Mouse (Mus musculus): ENCODE measurements at regions not wholly inside any gene's neighbourhood (a gene's known extent, or its start where the extent isn't known, plus 50 kb on each side); places are given as distances from the start of the nearest gene placed in this dataset.
"Not testable (repeated sequence)": the region's sequence is repeated elsewhere in the genome, so short reads cannot be mapped to it uniquely, and the experiment has no call there.

GRCm38 (mm10) chr4:4335216-4335615 lies 257.9 kb upstream of the Sdr16c6 start:
- DNase-seq (ENCODE audit: low spot score): no peak

DNA sequence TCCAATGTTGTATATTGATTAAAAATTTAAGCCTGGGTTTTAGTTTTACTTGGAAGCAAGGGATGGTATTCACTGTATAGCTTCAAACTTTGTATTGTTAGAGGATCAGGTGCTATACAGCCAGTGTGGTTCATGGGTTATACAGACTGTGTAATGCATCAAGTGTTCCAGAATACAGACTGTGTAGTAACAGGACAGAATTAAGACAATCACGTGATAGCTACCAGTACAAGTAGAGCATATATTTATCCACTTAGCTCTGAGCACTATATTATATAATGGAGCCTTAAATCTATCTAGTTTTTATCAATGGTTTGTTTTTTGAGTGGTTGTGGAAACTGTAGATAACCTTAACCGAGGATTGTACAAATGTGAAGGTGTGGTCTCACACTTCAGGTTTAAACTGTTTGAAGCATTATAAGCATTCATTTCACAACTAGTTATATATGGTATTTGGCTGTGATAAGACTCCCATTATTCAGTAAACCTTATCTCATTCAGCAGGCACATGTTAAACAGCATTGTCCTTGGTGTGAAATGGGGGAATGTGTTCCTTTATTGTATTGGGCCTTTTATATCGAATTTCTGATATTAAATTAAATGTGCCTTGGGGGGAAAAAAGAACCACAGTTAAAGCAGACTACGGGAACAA lies 256.3 kb upstream of the Sdr16c6 start:
- no peak for DNase-seq (ENCODE audit: low spot score)

GRCm38 (mm10) chr4:4331105-4331504 lies 253.8 kb upstream of the Sdr16c6 start:
- no peak for DNase-seq (ENCODE audit: low spot score)

- no peak for DNase-seq (ENCODE audit: low spot score)
Observed at GRCm38 (mm10) chr4:4315651-4316411, 238.5 kb upstream of the Sdr16c6 start.

- DNase-seq (ENCODE audit: low spot score): no peak
Observed at GRCm38 (mm10) chr4:4311496-4311895, 234.2 kb upstream of the Sdr16c6 start.

DNA sequence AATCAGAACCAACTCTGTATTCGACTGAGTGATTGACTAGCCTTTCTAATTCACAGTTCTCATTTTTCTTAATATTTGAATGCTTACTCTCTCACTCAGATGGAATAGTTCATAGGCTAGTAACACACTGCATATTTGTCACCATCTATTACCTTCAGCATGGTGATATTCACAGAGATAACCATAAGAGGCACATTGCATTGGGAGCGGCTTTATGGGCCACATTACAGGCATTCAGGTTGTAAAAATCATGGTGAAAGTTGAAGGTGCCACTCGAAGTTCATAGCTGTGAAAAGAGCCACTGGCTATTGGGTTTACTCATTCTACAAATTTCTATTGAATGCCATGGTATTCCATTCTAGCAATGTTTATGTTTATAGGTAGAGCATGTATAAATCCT lies 229.6 kb upstream of the Sdr16c6 start:
- DNase-seq (ENCODE audit: low spot score): no peak

- peak; percentile 4 for DNase-seq (ENCODE audit: low spot score)
Observed at GRCm38 (mm10) chr4:4305740-4306249, 228.5 kb upstream of the Sdr16c6 start.

DNA sequence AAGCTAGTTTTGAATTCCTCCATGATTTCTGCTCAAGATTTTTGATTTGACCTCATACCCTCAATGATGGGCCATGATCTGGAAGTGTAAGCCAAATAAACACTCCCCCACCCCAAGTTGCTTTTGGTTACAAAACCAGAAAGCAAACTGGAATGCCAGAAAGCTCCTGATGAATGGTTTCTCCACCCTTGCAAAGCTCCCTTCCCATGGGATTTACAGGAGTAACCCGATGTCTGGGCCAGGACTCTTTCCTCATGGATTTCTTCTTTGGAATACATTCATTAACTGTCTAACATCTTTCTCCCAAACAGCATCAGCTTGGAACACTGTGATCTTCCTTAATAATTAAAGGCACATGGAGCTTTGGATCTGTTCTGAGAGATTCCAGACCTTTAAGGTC lies 227.3 kb upstream of the Sdr16c6 start:
- no peak for DNase-seq (ENCODE audit: low spot score)

GRCm38 (mm10) chr4:4300189-4300879 lies 223.0 kb upstream of the Sdr16c6 start:
- no peak for DNase-seq (ENCODE audit: low spot score)

- DNase-seq (ENCODE audit: low spot score): no peak
Observed at GRCm38 (mm10) chr4:4299631-4300030, 222.3 kb upstream of the Sdr16c6 start.

DNA sequence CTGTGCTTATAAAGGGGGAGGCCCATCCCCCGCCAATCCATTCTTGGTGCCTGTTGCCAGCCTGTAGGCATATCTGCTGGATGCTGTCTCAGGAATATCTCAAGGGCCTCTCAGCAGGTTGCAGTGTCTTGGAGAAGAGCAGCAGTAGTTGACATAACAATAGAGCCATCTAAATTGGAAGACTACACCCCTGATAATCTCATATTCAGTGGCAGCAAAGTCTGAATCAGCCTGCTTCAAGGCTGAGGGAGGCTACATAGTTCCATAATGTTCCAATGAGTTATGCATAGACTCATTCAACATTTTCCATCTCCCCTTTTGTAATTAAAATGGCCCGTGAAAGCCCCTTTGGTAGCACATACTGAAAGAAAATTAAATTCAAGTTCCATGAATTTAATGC lies 172.3 kb upstream of the Sdr16c6 start:
- DNase-seq (ENCODE audit: low spot score): no peak

DNA sequence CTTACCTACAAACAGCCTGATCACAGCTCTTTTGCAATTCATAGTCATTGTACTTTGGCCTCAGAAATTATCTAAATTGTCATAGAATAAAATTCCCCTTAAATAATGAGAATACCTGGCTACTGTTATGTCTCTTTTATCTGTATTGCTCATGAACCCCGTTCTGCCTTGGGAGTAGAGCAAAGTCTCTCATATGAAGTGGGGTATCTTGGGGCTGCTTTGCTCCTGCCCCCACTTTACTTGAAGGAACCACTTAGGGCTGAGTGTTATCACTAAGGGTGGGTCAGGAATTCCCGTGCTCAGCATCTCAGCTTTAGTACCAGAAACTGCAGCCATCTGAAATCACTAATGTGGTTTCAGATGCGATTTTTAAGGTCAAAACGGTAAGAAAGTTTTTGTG lies 170.3 kb upstream of the Sdr16c6 start:
- no peak for DNase-seq (ENCODE audit: low spot score)

- DNase-seq (ENCODE audit: low spot score): not testable (repeated sequence)
Observed at GRCm38 (mm10) chr4:4242306-4242980, 165.1 kb upstream of the Sdr16c6 start.

DNA sequence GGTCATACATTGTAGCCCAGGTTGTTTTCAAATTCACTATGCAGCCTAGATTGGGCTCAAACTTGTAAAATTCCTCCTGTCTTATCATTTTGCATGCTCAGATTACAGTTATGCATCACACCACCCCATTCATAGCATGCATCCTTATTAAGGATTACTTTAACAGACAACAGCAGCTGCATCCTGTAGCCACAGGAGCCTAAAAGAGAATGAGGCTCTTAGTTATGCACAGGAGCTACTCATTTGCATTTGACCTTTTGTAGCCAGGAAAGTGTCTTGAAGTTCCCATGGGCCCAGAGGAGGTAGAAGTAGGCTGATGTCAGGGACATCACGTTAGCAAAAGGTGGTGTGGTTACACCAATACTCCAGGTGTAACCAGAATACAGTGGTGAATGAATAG lies 148.9 kb upstream of the Sdr16c6 start:
- DNase-seq (ENCODE audit: low spot score): no peak

DNA sequence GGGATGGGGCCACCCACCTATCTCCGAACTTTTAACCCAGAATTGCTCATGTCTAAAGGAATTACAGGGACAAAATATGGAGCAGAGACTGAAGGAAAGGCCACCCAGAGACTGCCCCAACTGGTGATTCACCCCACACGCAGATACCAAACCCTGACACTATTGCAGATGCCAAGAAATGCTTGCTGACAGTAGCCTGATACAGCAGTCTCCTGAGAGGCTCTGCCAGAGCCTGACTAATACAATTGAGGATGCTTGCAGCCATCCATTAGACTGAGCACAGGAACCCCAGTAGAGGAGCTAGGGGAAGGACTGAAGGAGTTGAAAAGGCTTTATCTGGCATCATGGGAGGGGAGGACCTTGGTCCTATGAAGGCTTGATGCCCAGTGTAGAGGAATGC lies 142.4 kb upstream of the Sdr16c6 start:
- no peak for DNase-seq (ENCODE audit: low spot score)

DNA sequence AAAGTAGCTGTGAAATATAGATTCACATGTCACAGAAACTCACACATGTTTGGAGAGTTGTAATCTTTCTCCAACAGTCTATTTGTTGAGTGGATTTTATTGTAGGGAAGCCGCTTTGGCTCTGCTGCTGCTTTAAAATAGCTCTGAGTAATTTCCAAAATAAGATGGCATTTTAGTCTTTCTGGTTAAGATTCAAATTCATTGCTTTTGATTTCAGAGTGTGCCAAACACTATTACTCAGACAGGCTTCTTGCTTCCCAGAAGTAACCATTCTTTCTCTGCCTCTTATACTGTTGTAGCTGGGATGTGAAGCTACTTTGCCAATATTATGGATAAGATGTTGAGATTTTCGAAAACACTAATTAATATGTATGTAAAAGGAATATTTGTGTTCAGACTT lies 134.6 kb upstream of the Sdr16c6 start:
- DNase-seq (ENCODE audit: low spot score): no peak

GRCm38 (mm10) chr4:4205158-4205557 lies 127.8 kb upstream of the Sdr16c6 start:
- DNase-seq (ENCODE audit: low spot score): no peak

GRCm38 (mm10) chr4:4199309-4199708 lies 122.0 kb upstream of the Sdr16c6 start:
- no peak for DNase-seq (ENCODE audit: low spot score)

- DNase-seq (ENCODE audit: low spot score): no peak
Observed at GRCm38 (mm10) chr4:4195834-4196233, 118.5 kb upstream of the Sdr16c6 start.

- no peak for DNase-seq (ENCODE audit: low spot score)
Observed at GRCm38 (mm10) chr4:4195250-4195649, 117.9 kb upstream of the Sdr16c6 start.

Measured in left cerebral cortex, adult 11 months (tissue).